Mouse (Mus musculus) limb, embryonic 14.5 days (tissue): ENCODE measurements around the gene 4930519G04Rik. TPM values are rescaled to one million over a fixed set of nuclear protein-coding genes. Genes with fewer than 3 reads are reported as not detected.
"Not testable (repeated sequence)": the region's sequence is repeated elsewhere in the genome, so short reads cannot be mapped to it uniquely, and the experiment has no call there.

Source experiments
- ATAC-seq: fragments of 200-750 bp; cut with Nextera tagmentation; 2 replicates; pipeline ENCODE4 v1.8.0; 2017; ENCODE audit warnings: low read depth, moderate number of reproducible peaks, moderate TSS enrichment; ENCODE audit not compliant: low FRiP score
- DNase-seq: peaks from one replicate; pipeline ENCODE4 v3.0.0-alpha.2; 2015; ENCODE audit warnings: low spot score
- H3K27ac ChIP-seq: fragments of 300-500 bp; sonication (generic); replicated peaks from 2 replicates; pipeline ENCODE4 v1.5.1; 2014; ENCODE audit warnings: low read depth, mild to moderate bottlenecking, low read length, moderate library complexity, mixed read lengths
- H3K27me3 ChIP-seq: fragments of 300-500 bp; sonication (generic); 2 replicates; pipeline ENCODE4 v1.6.1; 2014; ENCODE audit warnings: low read length, mixed read lengths; ENCODE audit not compliant: control insufficient read depth, insufficient read depth
- H3K36me3 ChIP-seq: fragments of 300-500 bp; sonication (generic); 2 replicates; pipeline ENCODE4 v1.6.1; 2014; ENCODE audit warnings: mild to moderate bottlenecking, low read length, moderate library complexity, mixed read lengths; ENCODE audit not compliant: control insufficient read depth, insufficient read depth
- H3K4me1 ChIP-seq: fragments of 300-500 bp; sonication (generic); 2 replicates; pipeline ENCODE4 v1.6.1; 2014; ENCODE audit warnings: antibody characterized with exemption, low read length, mixed read lengths; ENCODE audit not compliant: control insufficient read depth, insufficient read depth
- H3K4me2 ChIP-seq: fragments of 300-500 bp; sonication (generic); replicated peaks from 2 replicates; pipeline ENCODE4 v1.6.1; 2014; ENCODE audit warnings: low read depth, mild to moderate bottlenecking, low read length, moderate library complexity; ENCODE audit not compliant: severe bottlenecking
- H3K4me3 ChIP-seq: fragments of 300-500 bp; sonication (generic); replicated peaks from 2 replicates; pipeline ENCODE4 v1.5.1; 2014; ENCODE audit warnings: low read length
- H3K9ac ChIP-seq: fragments of 300-500 bp; sonication (generic); 2 replicates; pipeline ENCODE4 v1.6.1; 2014; ENCODE audit warnings: mild to moderate bottlenecking, low read depth, low read length, moderate library complexity; ENCODE audit not compliant: severe bottlenecking
- H3K9me3 ChIP-seq: fragments of 300-500 bp; sonication (generic); 2 replicates; pipeline ENCODE4 v1.6.1; 2016; ENCODE audit warnings: low read length; ENCODE audit not compliant: control insufficient read depth
- POLR2A ChIP-seq: fragments of 200-500 bp; IDR thresholded peaks from 2 replicates; pipeline ENCODE4 v1.8.0; 2012; ENCODE audit warnings: inconsistent platforms, mild to moderate bottlenecking, moderate library complexity, borderline replicate concordance; ENCODE audit not compliant: insufficient read depth, insufficient read length; ENCODE audit errors: extremely low read depth
- WGBS: fragments of 180-500 bp; shearing (Covaris S2); extraction: QIAGEN DNeasy Blood & Tissue Kit; methylation state at CpG from one replicate; pipeline ENCODE4 v1.1.7; 2014; 5-methylcytosine and 5-hydroxymethylcytosine counted together
- polyA plus RNA-seq, 2 experiments: library from polyadenylated mRNA; depleted of rRNA in 1 of 2; stranded (reverse) in 1 of 2; unstranded in 1 of 2; fragments of >200 nt; fragmentation: Nextera tagmentation in 1 of 2; extraction: Ambion mirVana in 1 of 2; gene quantifications; 2 replicates each; pipeline versions ENCODE4 v1.2.1 to v1.2.3; 2012 to 2014

4930519G04Rik gene
- polyA plus RNA-seq, 2 experiments = not detected

- Histone ChIP-seq H3K9ac (no peak overlapping the region), H3K4me2 (no peak overlapping the region), H3K27ac (no peak overlapping the region), H3K4me3 (no peak overlapping the region), H3K4me1 (peaks cover 13% of the 10 kb centered on the region), H3K27me3 (no peaks in the 10 kb centered on the region), H3K36me3 (no peaks in the 10 kb centered on the region), H3K9me3 (no peaks in the 10 kb centered on the region)
- no peak for TF ChIP-seq POLR2A
- ATAC-seq (no peak), DNase-seq (peak; percentile 3)
- WGBS = 50% methylated on average over 10 of the region's 13 CpGs
Observed at GRCm38 (mm10) chr5:114879399-114879798, 25.9 kb downstream of the 4930519G04Rik start.

GRCm38 (mm10) chr5:114882319-114882718, 28.9 kb downstream of the 4930519G04Rik start:
- H3K4me1 ChIP-seq, H3K9me3 ChIP-seq, H3K4me3 ChIP-seq, H3K9ac ChIP-seq, ATAC-seq, H3K36me3 ChIP-seq, DNase-seq, H3K27me3 ChIP-seq, H3K27ac ChIP-seq, H3K4me2 ChIP-seq: not testable (repeated sequence)
- WGBS = 74% methylated on average over 6 of the region's 7 CpGs

GRCm38 (mm10) chr5:114883022-114883421, 29.6 kb downstream of the 4930519G04Rik start:
- WGBS = 75% methylated on average over 11 of the region's 11 CpGs
- ATAC-seq = no peak
- no peak for DNase-seq

GRCm38 (mm10) chr5:114886801-114887200, 33.3 kb downstream of the 4930519G04Rik start:
- no peaks in the 10 kb centered on the region for H3K9me3 ChIP-seq
- no peaks in the 10 kb centered on the region for H3K4me1 ChIP-seq
- 80% methylated on average over 6 of the region's 6 CpGs for WGBS
- TF ChIP-seq POLR2A = no peak
- no peak overlapping the region for H3K9ac ChIP-seq
- no peaks in the 10 kb centered on the region for H3K27me3 ChIP-seq
- no peak overlapping the region for H3K27ac ChIP-seq
- ATAC-seq = no peak
- no peak overlapping the region for H3K4me2 ChIP-seq
- DNase-seq = no peak
- H3K36me3 ChIP-seq = no peaks in the 10 kb centered on the region
- H3K4me3 ChIP-seq = no peak overlapping the region

More at GRCm38 (mm10) chr5:114883022-114883421, 29.6 kb downstream of the 4930519G04Rik start:
- no peak overlapping the region for H3K4me2 ChIP-seq
- no peak overlapping the region for H3K4me3 ChIP-seq
- no peaks in the 10 kb centered on the region for H3K36me3 ChIP-seq
- no peak overlapping the region for H3K9ac ChIP-seq
- H3K4me1 ChIP-seq = no peaks in the 10 kb centered on the region
- TF ChIP-seq POLR2A = no peak
- no peaks in the 10 kb centered on the region for H3K9me3 ChIP-seq
- no peaks in the 10 kb centered on the region for H3K27me3 ChIP-seq
- no peak overlapping the region for H3K27ac ChIP-seq

GRCm38 (mm10) chr5:114888995-114889394, 35.5 kb downstream of the 4930519G04Rik start:
- H3K4me2 ChIP-seq = no peak overlapping the region
- H3K36me3 ChIP-seq = no peaks in the 10 kb centered on the region
- H3K9ac ChIP-seq = no peak overlapping the region
- H3K9me3 ChIP-seq = no peaks in the 10 kb centered on the region
- H3K4me3 ChIP-seq = no peak overlapping the region
- no peak for ATAC-seq
- WGBS = 72% methylated on average over 2 of the region's 2 CpGs
- TF ChIP-seq POLR2A = no peak
- H3K4me1 ChIP-seq = no peaks in the 10 kb centered on the region
- H3K27ac ChIP-seq = no peak overlapping the region
- no peaks in the 10 kb centered on the region for H3K27me3 ChIP-seq
- DNase-seq = no peak

GRCm38 (mm10) chr5:114895542-114895941, 42.1 kb downstream of the 4930519G04Rik start:
- Histone ChIP-seq H3K4me3 (no peak overlapping the region), H3K9me3 (no peaks in the 10 kb centered on the region), H3K27ac (no peak overlapping the region), H3K36me3 (no peaks in the 10 kb centered on the region), H3K9ac (no peak overlapping the region), H3K27me3 (no peaks in the 10 kb centered on the region), H3K4me1 (0 out of 2 replicates have a peak, but pooled peaks cover 3% of the 10 kb centered on the region), H3K4me2 (no peak overlapping the region)
- 84% methylated on average over 4 of the region's 4 CpGs for WGBS
- TF ChIP-seq POLR2A = no peak
- ATAC-seq (no peak), DNase-seq (no peak)
